Mouse (Mus musculus) heart, postnatal 0 days (tissue): ENCODE data around the gene Med10. TPM values are rescaled to one million over a fixed set of nuclear protein-coding genes. Genes with fewer than 3 reads are reported as not detected.

ENCODE experiments used
- ATAC-seq: fragments of 200-750 bp; cut with Nextera tagmentation; 2 replicates; pipeline ENCODE4 v1.8.0; 2017; ENCODE audit warnings: low read depth, moderate number of reproducible peaks, moderate library complexity; ENCODE audit not compliant: insufficient read depth
- DNase-seq: peaks from one replicate; pipeline ENCODE4 v3.0.0-alpha.2; 2016; ENCODE audit warnings: low spot score
- H3K27ac ChIP-seq: fragments of 300-500 bp; sonication (generic); 2 replicates; pipeline ENCODE4 v1.5.1; 2014; ENCODE audit warnings: low read depth, mild to moderate bottlenecking
- H3K27me3 ChIP-seq: fragments of 300-500 bp; sonication (generic); 2 replicates; pipeline ENCODE4 v1.6.1; 2014; ENCODE audit warnings: low read length, mixed read lengths; ENCODE audit not compliant: control insufficient read depth, insufficient read depth
- H3K36me3 ChIP-seq: fragments of 300-500 bp; sonication (generic); replicated peaks from 2 replicates; pipeline ENCODE4 v1.6.1; 2014; ENCODE audit warnings: low read length, mixed read lengths; ENCODE audit not compliant: control insufficient read depth, insufficient read depth
- H3K4me1 ChIP-seq: fragments of 300-500 bp; sonication (generic); 2 replicates; pipeline ENCODE4 v1.6.1; 2014; ENCODE audit warnings: antibody characterized with exemption; ENCODE audit not compliant: control insufficient read depth, insufficient read depth
- H3K4me2 ChIP-seq: fragments of 300-500 bp; sonication (generic); 2 replicates; pipeline ENCODE4 v1.6.1; 2014; ENCODE audit warnings: low read depth, mild to moderate bottlenecking, low read length, moderate library complexity
- H3K4me3 ChIP-seq: fragments of 300-500 bp; sonication (generic); 2 replicates; pipeline ENCODE4 v1.5.1; 2014; ENCODE audit warnings: low read depth, low read length
- H3K9ac ChIP-seq: fragments of 300-500 bp; sonication (generic); replicated peaks from 2 replicates; pipeline ENCODE4 v1.6.1; 2014; ENCODE audit warnings: low read depth, low read length, mixed read lengths
- H3K9me3 ChIP-seq: fragments of 300-500 bp; sonication (generic); replicated peaks from 2 replicates; pipeline ENCODE4 v1.6.1; 2016; ENCODE audit warnings: low read length; ENCODE audit not compliant: control insufficient read depth
- CTCF ChIP-seq: IDR thresholded peaks from 2 replicates; pipeline ENCODE4 v1.5.1; 2016; ENCODE audit warnings: antibody characterized with exemption, control low read depth, low read depth
- EP300 ChIP-seq: IDR thresholded peaks from 2 replicates; pipeline ENCODE4 v1.6.1; 2016; ENCODE audit warnings: antibody characterized with exemption, low read depth
- WGBS: fragments of 180-500 bp; shearing (Covaris S2); extraction: QIAGEN DNeasy Blood & Tissue Kit; methylation state at CpG from one replicate; pipeline ENCODE4 v1.1.7; 2014; 5-methylcytosine and 5-hydroxymethylcytosine counted together
- polyA plus RNA-seq: library from polyadenylated mRNA; unstranded; fragments of >200 nt; fragmentation: Nextera tagmentation; extraction: Ambion mirVana; gene quantifications from 2 replicates; pipeline ENCODE4 v1.2.1, GENCODE M21; 2015
- total RNA-seq: library from RNA; depleted of rRNA; stranded (reverse); fragments of >200 nt; gene quantifications from 2 replicates; pipeline ENCODE4 v1.2.3, GENCODE M21; 2014; ENCODE audit warnings: low replicate concordance; rRNA removed

Med10 gene
- total and polyA plus RNA-seq, 2 experiments from 2014 or later, result 60.2 to 101 TPM

- TF ChIP-seq EP300 (no peak), CTCF (no peak)
- Histone ChIP-seq H3K9me3 (no peaks in the 10 kb centered on the region), H3K4me1 (no peaks in the 10 kb centered on the region), H3K27ac (no peak overlapping the region), H3K9ac (no peak overlapping the region), H3K4me3 (no peak overlapping the region), H3K36me3 (no peaks in the 10 kb centered on the region), H3K4me2 (no peak overlapping the region), H3K27me3 (no peaks in the 10 kb centered on the region)
- ATAC-seq (no peak), DNase-seq (no peak)
- WGBS, result 80% methylated on average over 1 of the region's 1 CpGs
Measured at GRCm38 (mm10) chr13:69855941-69856340, 53.7 kb downstream of the Med10 start.

GRCm38 (mm10) chr13:69862276-69862675 lies 60.1 kb downstream of the Med10 start:
- no peak overlapping the region for H3K4me3 ChIP-seq
- no peaks in the 10 kb centered on the region for H3K27me3 ChIP-seq
- no peaks in the 10 kb centered on the region for H3K36me3 ChIP-seq
- ATAC-seq (no peak), DNase-seq (no peak)
- H3K4me2 ChIP-seq, result no peak overlapping the region
- TF ChIP-seq CTCF (no peak), EP300 (no peak)
- 95% methylated on average over 4 of the region's 4 CpGs for WGBS
- H3K9ac ChIP-seq, result no peak overlapping the region
- H3K27ac ChIP-seq, result no peak overlapping the region
- H3K9me3 ChIP-seq, result no peaks in the 10 kb centered on the region
- no peaks in the 10 kb centered on the region for H3K4me1 ChIP-seq

GRCm38 (mm10) chr13:69864911-69865310 lies 62.7 kb downstream of the Med10 start:
- H3K9ac ChIP-seq, result no peak overlapping the region
- 71% methylated on average over 8 of the region's 8 CpGs for WGBS
- no peaks in the 10 kb centered on the region for H3K4me1 ChIP-seq
- no peak for ATAC-seq
- H3K4me3 ChIP-seq, result no peak overlapping the region
- no peak overlapping the region for H3K4me2 ChIP-seq
- no peak for DNase-seq
- no peaks in the 10 kb centered on the region for H3K27me3 ChIP-seq
- TF ChIP-seq EP300 (no peak), CTCF (no peak)
- H3K9me3 ChIP-seq, result no peaks in the 10 kb centered on the region
- H3K36me3 ChIP-seq, result no peaks in the 10 kb centered on the region
- H3K27ac ChIP-seq, result no peak overlapping the region

Other genes with a start within 250 kb of the Med10 start
- 0.77 and 3.5 TPM in 2 replicates for gene Srd5a1, start 191.0 kb upstream of the Med10 start, total RNA-seq
- gene Srd5a1, start 191.0 kb upstream of the Med10 start, polyA plus RNA-seq, result 3.0 and 3.3 TPM in 2 replicates
- gene Ube2ql1, start 62.5 kb upstream of the Med10 start, total RNA-seq, result 0.08 and 4.6 TPM in 2 replicates
- 0.41 and 0.73 TPM in 2 replicates for gene Ube2ql1, start 62.5 kb upstream of the Med10 start, polyA plus RNA-seq